Mouse (Mus musculus) inflammation-experienced regulatory T-cells (primary cell): ENCODE measurements around the gene Cbr3. TPM values are rescaled to one million over a fixed set of nuclear protein-coding genes. Genes with fewer than 3 reads are reported as not detected.

Experiments used
- polyA plus RNA-seq, 2 experiments: library from polyadenylated mRNA; unstranded; fragments of 100-300 nt; shearing (Covaris generic); gene quantifications; one replicate each; pipeline ENCODE4 v1.2.1; 2017

Cbr3 gene
- under 1 TPM; 0.31 to 0.32 TPM for polyA plus RNA-seq

GRCm38 (mm10) chr16:93682689-93683507 lies at the start of gene Cbr3:
Gene Cbr3 (plus strand): TSS chr16:93683215.

GRCm38 (mm10) chr16:93711411-93712188 lies 28.6 kb downstream of the Cbr3 start, which contains the start of gene Dop1b:
Gene Dop1b (plus strand): TSS chr16:93711904.

Other genes starting within 250 kb of the Cbr3 start
- gene Setd4, start 79.2 kb upstream of the Cbr3 start, polyA plus RNA-seq, result 10 to 100 TPM; 35.0 to 45.2 TPM
- 10 to 100 TPM; 61.6 to 72.9 TPM for gene Cbr1, start 77.4 kb upstream of the Cbr3 start, polyA plus RNA-seq
- gene Gm5678, start 55.1 kb upstream of the Cbr3 start, polyA plus RNA-seq, result not detected
- 10 to 100 TPM; 43.4 to 43.5 TPM for gene Dop1b, start 28.7 kb downstream of the Cbr3 start, polyA plus RNA-seq
- 10 to 100 TPM; 87.0 to 88.7 TPM for gene Morc3, start 148.9 kb downstream of the Cbr3 start, polyA plus RNA-seq
- gene Chaf1b, start 200.7 kb downstream of the Cbr3 start, polyA plus RNA-seq, result 10 to 100 TPM; 16.7 to 28.3 TPM